Mouse (Mus musculus): ENCODE data around the gene D630039A03Rik. TPM values are rescaled to one million over a fixed set of nuclear protein-coding genes. Genes with fewer than 3 reads are reported as not detected.

D630039A03Rik gene
- polyA plus RNA-seq, 1 experiment from 2014 or later: 0.31 TPM

DNA sequence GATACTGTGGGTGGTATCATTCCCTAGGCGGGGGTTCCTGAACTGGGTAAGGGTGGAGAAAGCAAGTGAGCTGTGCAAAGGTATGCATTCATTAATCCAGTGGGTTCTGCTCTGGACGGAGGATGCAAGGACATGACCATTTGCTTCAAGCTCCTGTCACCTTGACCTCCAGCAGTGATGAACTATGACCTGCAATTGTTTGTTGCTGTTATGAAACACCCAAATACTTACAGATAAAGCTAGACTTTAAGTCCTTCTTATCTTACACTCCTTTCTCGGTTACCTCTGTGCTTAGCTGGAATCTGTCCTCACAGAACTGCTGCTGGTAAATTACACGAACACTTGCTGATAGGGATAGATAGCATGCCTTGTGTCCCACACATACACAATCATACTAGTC is 24.5 kb upstream of the D630039A03Rik start:
- Histone ChIP-seq H3K4me1 (replicated peaks; ENCODE audit: control insufficient read depth, insufficient read depth, low read length) (no peaks in the 10 kb centered on the region), H3K4me2 (replicated peaks; ENCODE audit: low read depth, low read length) (no peak overlapping the region), H3K4me3 (ENCODE audit: low read depth, low read length) (no peak overlapping the region), H3K9me3 (ENCODE audit: control insufficient read depth, low read length) (no peaks in the 10 kb centered on the region), H3K27ac (ENCODE audit: low read depth, low read length) (no peak overlapping the region), H3K36me3 (ENCODE audit: control insufficient read depth, insufficient read depth, low read length) (no peaks in the 10 kb centered on the region), H3K27me3 (ENCODE audit: control insufficient read depth, insufficient read depth, low read length) (no peaks in the 10 kb centered on the region), H3K9ac (ENCODE audit: low read depth, low read length) (no peak overlapping the region)
- ATAC-seq (ENCODE audit: low FRiP score) (no peak), DNase-seq (ENCODE audit: low spot score) (no peak)
- WGBS: 91% methylated on average over 4 of the region's 4 CpGs

- 88% methylated on average over 6 of the region's 6 CpGs for WGBS
- no peak for ATAC-seq (ENCODE audit: low FRiP score)
Measured at GRCm38 (mm10) chr4:57937292-57937691, 21.2 kb upstream of the D630039A03Rik start.

GRCm38 (mm10) chr4:57934181-57934580 is 18.1 kb upstream of the D630039A03Rik start:
- Histone ChIP-seq H3K4me1 (replicated peaks; ENCODE audit: control insufficient read depth, insufficient read depth, low read length) (no peaks in the 10 kb centered on the region), H3K9ac (ENCODE audit: low read depth, low read length) (no peak overlapping the region), H3K4me2 (replicated peaks; ENCODE audit: low read depth, low read length) (no peak overlapping the region), H3K4me3 (ENCODE audit: low read depth, low read length) (no peak overlapping the region), H3K27ac (ENCODE audit: low read depth, low read length) (no peak overlapping the region), H3K27me3 (ENCODE audit: control insufficient read depth, insufficient read depth, low read length) (no peaks in the 10 kb centered on the region), H3K9me3 (ENCODE audit: control insufficient read depth, low read length) (no peaks in the 10 kb centered on the region), H3K36me3 (ENCODE audit: control insufficient read depth, insufficient read depth, low read length) (no peaks in the 10 kb centered on the region)
- DNase-seq (ENCODE audit: low spot score) (no peak), ATAC-seq (ENCODE audit: low FRiP score) (no peak)
- WGBS: 79% methylated on average over 5 of the region's 5 CpGs

More at GRCm38 (mm10) chr4:57937292-57937691, 21.2 kb upstream of the D630039A03Rik start:
- no peak overlapping the region for H3K27ac ChIP-seq (ENCODE audit: low read depth, low read length)
- no peak overlapping the region for H3K4me3 ChIP-seq (ENCODE audit: low read depth, low read length)
- H3K4me2 ChIP-seq (replicated peaks; ENCODE audit: low read depth, low read length): no peak overlapping the region
- no peaks in the 10 kb centered on the region for H3K36me3 ChIP-seq (ENCODE audit: control insufficient read depth, insufficient read depth, low read length)
- no peaks in the 10 kb centered on the region for H3K4me1 ChIP-seq (replicated peaks; ENCODE audit: control insufficient read depth, insufficient read depth, low read length)
- H3K9ac ChIP-seq (ENCODE audit: low read depth, low read length): no peak overlapping the region
- no peaks in the 10 kb centered on the region for H3K9me3 ChIP-seq (ENCODE audit: control insufficient read depth, low read length)
- no peaks in the 10 kb centered on the region for H3K27me3 ChIP-seq (ENCODE audit: control insufficient read depth, insufficient read depth, low read length)
- no peak for DNase-seq (ENCODE audit: low spot score)

DNA sequence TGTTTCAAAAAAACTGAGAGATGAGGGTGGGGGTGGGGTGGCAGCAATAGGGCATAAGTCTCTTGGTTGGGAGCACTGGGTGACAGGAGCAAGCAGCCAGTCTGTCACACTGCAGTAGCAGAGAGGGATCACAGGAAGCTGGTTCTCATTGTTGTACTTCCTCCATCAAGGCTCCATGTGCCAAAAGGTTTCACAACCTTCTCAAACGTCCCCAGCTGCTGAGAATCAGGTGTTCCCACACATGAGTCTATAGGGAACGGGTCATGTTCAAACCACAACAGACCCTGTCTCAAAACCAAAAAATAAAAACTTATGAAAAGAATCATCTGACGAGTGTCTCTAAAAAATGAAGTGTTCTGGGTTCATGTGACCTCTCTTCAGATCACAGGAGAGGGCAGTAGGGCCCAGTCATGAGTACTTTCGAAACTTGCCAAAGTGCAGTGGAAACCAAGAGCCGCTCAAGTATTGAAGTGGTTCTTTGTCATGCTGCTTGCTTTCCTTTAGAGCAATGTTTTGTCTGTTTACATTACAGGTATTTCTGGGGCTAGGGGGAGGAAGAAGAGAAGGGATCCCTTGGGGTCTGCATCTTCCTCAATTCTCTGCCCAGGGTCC is 14.6 kb upstream of the D630039A03Rik start:
- Histone ChIP-seq H3K27ac (ENCODE audit: low read depth, low read length) (no peak overlapping the region), H3K9ac (ENCODE audit: low read depth, low read length) (no peak overlapping the region), H3K36me3 (ENCODE audit: control insufficient read depth, insufficient read depth, low read length) (no peaks in the 10 kb centered on the region), H3K27me3 (ENCODE audit: control insufficient read depth, insufficient read depth, low read length) (no peaks in the 10 kb centered on the region), H3K4me3 (ENCODE audit: low read depth, low read length) (no peak overlapping the region), H3K4me2 (replicated peaks; ENCODE audit: low read depth, low read length) (no peak overlapping the region), H3K9me3 (ENCODE audit: control insufficient read depth, low read length) (no peaks in the 10 kb centered on the region), H3K4me1 (replicated peaks; ENCODE audit: control insufficient read depth, insufficient read depth, low read length) (no peaks in the 10 kb centered on the region)
- 87% methylated on average over 5 of the region's 5 CpGs for WGBS
- ATAC-seq (ENCODE audit: low FRiP score): no peak
- DNase-seq (ENCODE audit: low spot score): no peak

DNA sequence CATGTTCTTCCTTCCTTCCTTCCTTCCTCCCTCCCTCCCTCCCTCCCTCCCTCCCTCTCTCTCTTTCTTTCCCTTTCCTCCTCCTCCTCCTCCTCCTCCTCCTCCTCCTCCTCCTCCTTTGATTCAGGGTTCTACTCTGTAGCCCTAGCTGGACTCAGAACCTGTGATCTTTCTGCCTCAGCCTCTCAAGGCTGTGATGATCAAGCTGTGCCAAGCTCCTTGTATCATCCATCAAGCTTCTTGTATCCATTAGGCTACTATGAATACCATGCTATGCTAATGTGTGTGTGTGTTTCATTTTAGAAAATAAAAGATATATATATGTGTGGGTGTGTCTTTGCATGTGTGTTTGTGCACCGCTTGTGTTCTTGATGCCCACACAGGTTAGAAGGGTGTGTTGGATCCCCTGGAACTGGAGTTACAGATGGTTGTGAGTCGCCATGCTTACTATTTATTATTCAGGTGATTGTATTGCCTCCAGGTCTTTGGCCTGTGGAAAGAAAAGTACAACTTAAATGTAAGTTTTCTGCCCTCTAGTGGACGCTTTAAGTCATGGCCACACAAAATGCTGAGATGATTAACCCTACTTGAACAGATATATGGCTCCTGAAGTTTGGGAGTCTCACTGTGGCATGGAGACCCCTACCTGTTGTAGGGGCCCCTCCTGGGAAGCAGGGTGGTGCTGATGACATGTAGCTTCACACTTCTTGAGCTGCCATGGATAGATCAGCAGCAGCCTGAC is 11.5 kb upstream of the D630039A03Rik start:
- Histone ChIP-seq H3K36me3 (ENCODE audit: control insufficient read depth, insufficient read depth, low read length) (no peaks in the 10 kb centered on the region), H3K9ac (ENCODE audit: low read depth, low read length) (no peak overlapping the region), H3K27me3 (ENCODE audit: control insufficient read depth, insufficient read depth, low read length) (no peaks in the 10 kb centered on the region), H3K9me3 (ENCODE audit: control insufficient read depth, low read length) (no peaks in the 10 kb centered on the region), H3K4me3 (ENCODE audit: low read depth, low read length) (no peak overlapping the region), H3K27ac (ENCODE audit: low read depth, low read length) (no peak overlapping the region), H3K4me1 (replicated peaks; ENCODE audit: control insufficient read depth, insufficient read depth, low read length) (no peaks in the 10 kb centered on the region), H3K4me2 (replicated peaks; ENCODE audit: low read depth, low read length) (no peak overlapping the region)
- ATAC-seq (ENCODE audit: low FRiP score) (0 out of 2 replicates have a peak, but pooled peaks have one; percentile 38), DNase-seq (ENCODE audit: low spot score) (peak; percentile 62)
- 21% methylated on average over 3 of the region's 3 CpGs for WGBS

GRCm38 (mm10) chr4:57924556-57925071 is 8.5 kb upstream of the D630039A03Rik start:
- no peak overlapping the region for H3K27ac ChIP-seq (ENCODE audit: low read depth, low read length)
- DNase-seq (ENCODE audit: low spot score) (no peak), ATAC-seq (ENCODE audit: low FRiP score) (no peak)
- H3K9me3 ChIP-seq (ENCODE audit: control insufficient read depth, low read length): no peaks in the 10 kb centered on the region
- H3K4me2 ChIP-seq (replicated peaks; ENCODE audit: low read depth, low read length): no peak overlapping the region
- H3K36me3 ChIP-seq (ENCODE audit: control insufficient read depth, insufficient read depth, low read length): no peaks in the 10 kb centered on the region
- WGBS: 78% methylated on average over 6 of the region's 6 CpGs
- H3K4me3 ChIP-seq (ENCODE audit: low read depth, low read length): no peak overlapping the region
- 0 out of 2 replicates have a peak, but pooled peaks cover 3% of the 10 kb centered on the region for H3K4me1 ChIP-seq (replicated peaks; ENCODE audit: control insufficient read depth, insufficient read depth, low read length)
- H3K27me3 ChIP-seq (ENCODE audit: control insufficient read depth, insufficient read depth, low read length): no peaks in the 10 kb centered on the region
- H3K9ac ChIP-seq (ENCODE audit: low read depth, low read length): no peak overlapping the region

DNA sequence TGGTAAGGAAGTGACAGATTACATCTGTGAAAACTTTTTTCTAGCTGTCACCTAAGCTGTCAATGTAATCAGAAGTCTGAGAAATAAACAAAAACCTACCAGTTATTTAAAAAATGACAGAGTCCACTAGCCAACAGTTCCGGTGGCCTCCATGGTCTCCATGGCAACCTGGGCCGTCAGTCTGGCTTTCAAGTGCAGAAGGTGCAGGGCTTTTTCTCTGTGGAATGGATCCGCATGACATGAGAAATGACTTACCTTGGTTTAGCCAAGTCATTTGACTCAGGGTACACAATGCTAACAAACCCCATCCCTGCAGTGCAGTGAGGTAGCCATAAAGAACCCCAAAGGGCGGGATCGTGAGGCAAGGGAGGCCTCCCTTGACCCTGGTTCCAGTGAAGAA is 6.1 kb upstream of the D630039A03Rik start:
- no peak overlapping the region for H3K27ac ChIP-seq (ENCODE audit: low read depth, low read length)
- peak; percentile 19; the same call in 1 of the 2 replicates for ATAC-seq (ENCODE audit: low FRiP score)
- no peaks in the 10 kb centered on the region for H3K36me3 ChIP-seq (ENCODE audit: control insufficient read depth, insufficient read depth, low read length)
- DNase-seq (ENCODE audit: low spot score): peak; percentile 33
- H3K9me3 ChIP-seq (ENCODE audit: control insufficient read depth, low read length): no peaks in the 10 kb centered on the region
- no peaks in the 10 kb centered on the region for H3K27me3 ChIP-seq (ENCODE audit: control insufficient read depth, insufficient read depth, low read length)
- no peak overlapping the region for H3K4me2 ChIP-seq (replicated peaks; ENCODE audit: low read depth, low read length)
- H3K4me3 ChIP-seq (ENCODE audit: low read depth, low read length): no peak overlapping the region
- 27% methylated on average over 5 of the region's 5 CpGs for WGBS
- H3K4me1 ChIP-seq (replicated peaks; ENCODE audit: control insufficient read depth, insufficient read depth, low read length): 0 out of 2 replicates have a peak, but pooled peaks cover 3% of the 10 kb centered on the region
- H3K9ac ChIP-seq (ENCODE audit: low read depth, low read length): no peak overlapping the region

- DNase-seq (ENCODE audit: low spot score) (no peak), ATAC-seq (ENCODE audit: low FRiP score) (no peak)
- no peak overlapping the region for H3K9ac ChIP-seq (ENCODE audit: low read depth, low read length)
- H3K4me1 ChIP-seq (replicated peaks; ENCODE audit: control insufficient read depth, insufficient read depth, low read length): 0 out of 2 replicates have a peak, but pooled peaks cover 3% of the 10 kb centered on the region
- no peaks in the 10 kb centered on the region for H3K27me3 ChIP-seq (ENCODE audit: control insufficient read depth, insufficient read depth, low read length)
- H3K4me2 ChIP-seq (replicated peaks; ENCODE audit: low read depth, low read length): no peak overlapping the region
- H3K27ac ChIP-seq (ENCODE audit: low read depth, low read length): no peak overlapping the region
- 62% methylated on average over 1 of the region's 1 CpGs for WGBS
- no peak overlapping the region for H3K4me3 ChIP-seq (ENCODE audit: low read depth, low read length)
- H3K36me3 ChIP-seq (ENCODE audit: control insufficient read depth, insufficient read depth, low read length): no peaks in the 10 kb centered on the region
- H3K9me3 ChIP-seq (ENCODE audit: control insufficient read depth, low read length): no peaks in the 10 kb centered on the region
Measured at GRCm38 (mm10) chr4:57920522-57920921, 4.4 kb upstream of the D630039A03Rik start.

Data from hindbrain, embryonic 11.5 days (tissue).